Mouse (Mus musculus) myocyte (in vitro differentiated cells): ENCODE measurements at regions not wholly inside any gene's neighbourhood (a gene's known extent, or its start where the extent isn't known, plus 50 kb on each side); places are given as distances from the start of the nearest gene placed in this dataset.

Experiments used
- H3K27me3 ChIP-seq: one replicate; pipeline ENCODE4 v1.6.1; 2011; ENCODE audit not compliant: control insufficient read depth, insufficient read depth, insufficient read length
- H3K36me3 ChIP-seq: one replicate; pipeline ENCODE4 v1.6.1; 2011; ENCODE audit not compliant: control insufficient read depth, insufficient read depth
- H3K4me2 ChIP-seq: one replicate; pipeline ENCODE4 v1.6.1; 2011; ENCODE audit warnings: low read depth, control low read depth
- H3K4me3 ChIP-seq: one replicate; pipeline ENCODE4 v1.5.1; 2011; ENCODE audit warnings: mild to moderate bottlenecking, control low read depth, moderate library complexity
- H3K79me2 ChIP-seq: one replicate; pipeline ENCODE4 v1.6.1; 2011; ENCODE audit not compliant: control insufficient read depth, insufficient read depth
- H3ac ChIP-seq: one replicate; pipeline ENCODE4 v1.6.1; 2011; ENCODE audit not compliant: control insufficient read depth, insufficient read length
- CEBPB ChIP-seq: IDR thresholded peaks from 2 replicates; pipeline ENCODE4 v1.6.1; 2011; ENCODE audit warnings: mild to moderate bottlenecking, moderate library complexity; ENCODE audit not compliant: poor library complexity, insufficient read depth, severe bottlenecking
- E2F4 ChIP-seq: IDR thresholded peaks from one replicate; pipeline ENCODE4 v1.6.1; 2011; ENCODE audit warnings: mild to moderate bottlenecking, control low read depth, moderate library complexity; ENCODE audit not compliant: insufficient read depth
- MAX ChIP-seq: IDR thresholded peaks from one replicate; pipeline ENCODE4 v1.6.1; 2011; ENCODE audit warnings: low read depth, mild to moderate bottlenecking, control low read depth
- MYOD1 ChIP-seq, 3 experiments: IDR thresholded peaks; one replicate each; pipeline ENCODE4 v1.6.1; 2011; ENCODE audit warnings: control low read depth in 2 of 3, low read depth in 2 of 3, mild to moderate bottlenecking in 2 of 3, moderate library complexity in 1 of 3; ENCODE audit not compliant: insufficient read length in 2 of 3, control insufficient read depth in 1 of 3
- MYOG ChIP-seq, 3 experiments: IDR thresholded peaks; one replicate each; pipeline ENCODE4 v1.6.1; 2011; ENCODE audit warnings: control low read depth in 2 of 3, low read depth in 2 of 3, mild to moderate bottlenecking in 2 of 3; ENCODE audit not compliant: insufficient read length in 2 of 3, control insufficient read depth in 1 of 3, insufficient read depth in 1 of 3
- POLR2A ChIP-seq: IDR thresholded peaks from one replicate; pipeline ENCODE4 v1.6.1; 2011; ENCODE audit warnings: low read depth, mild to moderate bottlenecking, control low read depth, moderate library complexity; ENCODE audit not compliant: insufficient read length
- POLR2AphosphoS2 ChIP-seq: IDR thresholded peaks from one replicate; pipeline ENCODE4 v1.6.1; 2011; ENCODE audit warnings: low read depth, control low read depth; ENCODE audit not compliant: insufficient read length
- REST ChIP-seq: IDR thresholded peaks from one replicate; pipeline ENCODE4 v1.6.1; 2011; ENCODE audit warnings: mild to moderate bottlenecking, control low read depth, moderate library complexity; ENCODE audit not compliant: insufficient read depth, insufficient read length
- SRF ChIP-seq: IDR thresholded peaks from one replicate; pipeline ENCODE4 v1.6.1; 2011; ENCODE audit warnings: low read depth; ENCODE audit not compliant: control insufficient read depth, insufficient read length
- TCF12 ChIP-seq: IDR thresholded peaks from one replicate; pipeline ENCODE4 v1.6.1; 2011; ENCODE audit warnings: mild to moderate bottlenecking, control low read depth; ENCODE audit not compliant: poor library complexity, insufficient read depth, severe bottlenecking
- TCF3 ChIP-seq: IDR thresholded peaks from one replicate; pipeline ENCODE4 v1.6.1; 2011; ENCODE audit warnings: low read depth, control low read depth; ENCODE audit not compliant: insufficient read length
- USF1 ChIP-seq: IDR thresholded peaks from one replicate; pipeline ENCODE4 v1.6.1; 2011; ENCODE audit warnings: low read depth, mild to moderate bottlenecking, control low read depth, moderate library complexity

DNA sequence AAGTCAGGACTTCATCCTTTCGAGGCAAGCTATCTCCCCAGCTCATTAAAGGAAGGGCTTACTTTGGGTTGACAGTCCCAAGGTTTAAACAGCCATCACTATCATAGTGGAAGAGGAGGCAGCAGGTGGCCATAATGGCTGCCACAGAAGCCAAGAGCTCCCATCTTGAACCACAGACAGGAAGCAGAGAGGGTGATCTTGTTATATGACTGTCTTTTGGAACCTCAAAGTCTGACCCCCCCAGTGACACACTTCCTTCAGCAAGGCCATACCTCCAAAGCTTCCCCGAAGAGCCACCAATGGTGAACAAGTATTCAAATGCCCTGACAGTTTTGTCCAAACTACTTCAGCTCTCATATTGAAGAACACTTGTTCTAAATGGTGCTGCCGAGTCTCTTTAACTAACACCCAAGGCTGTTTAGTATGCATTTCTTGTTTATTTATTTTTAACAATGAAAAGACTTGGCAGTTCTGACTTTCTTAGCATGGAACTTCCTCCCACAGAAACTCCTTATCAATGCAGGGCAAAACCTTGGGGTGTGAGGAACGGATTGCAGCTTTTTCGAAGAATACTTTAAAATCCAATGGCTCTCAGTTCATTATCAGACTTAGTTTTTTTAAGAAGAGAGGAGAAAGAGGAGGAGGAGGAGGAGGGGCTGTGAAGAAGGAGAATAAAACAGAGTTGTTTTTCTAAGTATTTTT lies 79.8 kb upstream of the Tnik start:
- H3K4me2 ChIP-seq = no peak overlapping the region
- no peaks in the 10 kb centered on the region for H3K36me3 ChIP-seq
- TF ChIP-seq TCF12 (no peak), POLR2AphosphoS2 (no peak), TCF3 (no peak), CEBPB (no peak), USF1 (no peak), MAX (no peak), POLR2A (no peak), MYOD1 (IDR thresholded peaks at IDR 0.05; ENCODE audit: control insufficient read depth in 1 of 3, insufficient read length in 2 of 3, low read depth in 2 of 3) (no peak)
- no peaks in the 10 kb centered on the region for H3K27me3 ChIP-seq
- no peak overlapping the region for H3ac ChIP-seq
- H3K4me3 ChIP-seq = no peak overlapping the region
- no peaks in the 10 kb centered on the region for H3K79me2 ChIP-seq

DNA sequence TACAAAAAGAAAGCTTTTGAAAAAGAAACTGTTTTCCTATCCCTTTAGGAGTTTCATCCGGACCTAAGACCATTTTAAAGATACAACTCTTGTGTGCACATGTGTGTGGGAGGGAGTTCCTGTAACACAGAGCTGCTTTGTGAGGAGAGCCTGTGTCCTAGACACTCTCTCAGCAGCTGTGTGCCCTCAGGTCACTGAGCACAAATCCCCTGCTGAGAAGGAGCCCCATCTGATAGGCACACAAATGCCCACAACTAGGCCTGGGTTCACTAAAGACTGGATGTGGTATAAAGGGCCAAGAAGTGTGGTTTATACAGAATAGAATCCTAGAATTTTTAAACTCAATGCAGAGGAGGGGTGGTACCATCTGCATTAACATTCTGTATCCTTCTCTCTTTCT lies 77.5 kb upstream of the Tnik start:
- Histone ChIP-seq H3K27me3 (no peaks in the 10 kb centered on the region), H3ac (no peak overlapping the region), H3K36me3 (no peaks in the 10 kb centered on the region), H3K4me3 (no peak overlapping the region), H3K79me2 (no peaks in the 10 kb centered on the region), H3K4me2 (peak overlapping the region; percentile 22)
- TF ChIP-seq MYOD1 (IDR thresholded peaks at IDR 0.05; ENCODE audit: control insufficient read depth in 1 of 3, insufficient read length in 2 of 3, low read depth in 2 of 3) (peak in 2 of 3 experiments; percentile 79 to 90), MYOG (IDR thresholded peaks at IDR 0.05; ENCODE audit: control insufficient read depth in 1 of 3, insufficient read depth in 1 of 3, insufficient read length in 2 of 3, low read depth in 2 of 3) (peak in 2 of 3 experiments; percentile 55 to 86), TCF3 (peak; percentile 39), TCF12 (no peak), E2F4 (no peak)

DNA sequence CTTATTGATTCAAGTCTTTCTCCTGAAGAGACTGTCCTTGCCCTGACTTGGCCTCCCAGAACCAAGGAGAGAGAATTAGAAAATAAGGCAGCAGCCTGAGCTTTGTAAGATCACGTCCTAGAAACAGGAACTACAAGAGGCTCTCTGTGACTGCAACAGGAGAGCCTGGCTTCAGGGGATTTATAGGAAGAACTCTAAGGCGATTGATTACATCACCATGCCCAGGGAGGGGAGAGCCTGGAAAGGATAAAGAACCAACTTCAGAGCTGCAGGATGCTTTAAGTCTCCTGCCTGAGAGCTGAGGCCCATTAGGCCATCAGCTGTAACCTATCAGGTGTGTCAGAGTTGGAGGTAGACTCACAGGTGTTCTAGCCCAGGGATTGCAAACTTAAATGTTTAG lies 77.1 kb upstream of the Tnik start:
- TF ChIP-seq POLR2A (no peak), TCF12 (no peak), MYOG (IDR thresholded peaks at IDR 0.05; ENCODE audit: control insufficient read depth in 1 of 3, insufficient read depth in 1 of 3, insufficient read length in 2 of 3, low read depth in 2 of 3) (no peak), POLR2AphosphoS2 (no peak), MAX (no peak), CEBPB (no peak), E2F4 (no peak), REST (no peak), USF1 (no peak), SRF (no peak), MYOD1 (IDR thresholded peaks at IDR 0.05; ENCODE audit: control insufficient read depth in 1 of 3, insufficient read length in 2 of 3, low read depth in 2 of 3) (no peak), TCF3 (no peak)
- no peak overlapping the region for H3ac ChIP-seq

DNA sequence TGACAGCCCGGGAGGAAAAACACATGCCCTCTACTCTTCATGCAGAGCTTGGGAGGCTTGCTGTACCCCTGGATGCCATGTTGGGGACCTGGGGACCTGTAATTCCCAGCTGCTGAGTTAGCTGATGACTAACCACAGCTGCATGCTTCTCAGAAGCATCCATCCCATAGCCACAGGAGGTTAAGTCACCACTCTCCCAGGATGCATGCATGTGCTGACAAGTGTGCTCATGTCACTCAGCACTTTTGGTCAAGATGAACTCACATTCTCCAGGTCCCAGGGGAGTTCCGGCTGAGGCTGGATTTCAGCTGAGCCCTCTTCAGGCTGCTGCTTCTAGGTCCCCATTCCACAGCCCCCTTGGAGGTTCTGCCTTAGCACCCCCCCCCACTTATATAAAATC lies 73.6 kb upstream of the Tnik start:
- no peak overlapping the region for H3K4me2 ChIP-seq
- no peaks in the 10 kb centered on the region for H3K36me3 ChIP-seq
- no peaks in the 10 kb centered on the region for H3K79me2 ChIP-seq
- TF ChIP-seq REST = no peak
- no peak for TF ChIP-seq CEBPB
- TF ChIP-seq USF1 = no peak
- peak in 2 of 3 experiments; percentile 36 to 82 for TF ChIP-seq MYOG (IDR thresholded peaks at IDR 0.05; ENCODE audit: control insufficient read depth in 1 of 3, insufficient read depth in 1 of 3, insufficient read length in 2 of 3, low read depth in 2 of 3)
- TF ChIP-seq MAX = no peak
- peak; percentile 44 for TF ChIP-seq TCF3
- peak; percentile 38 for TF ChIP-seq TCF12
- peak in 2 of 3 experiments; percentile 92 to 93 for TF ChIP-seq MYOD1 (IDR thresholded peaks at IDR 0.05; ENCODE audit: control insufficient read depth in 1 of 3, insufficient read length in 2 of 3, low read depth in 2 of 3)
- H3K27me3 ChIP-seq = no peaks in the 10 kb centered on the region
- no peak overlapping the region for H3K4me3 ChIP-seq
- no peak overlapping the region for H3ac ChIP-seq

More for the DNA sequence above, 77.1 kb upstream of the Tnik start:
- peak overlapping the region; percentile 22 for H3K4me2 ChIP-seq
- H3K36me3 ChIP-seq = no peaks in the 10 kb centered on the region
- no peaks in the 10 kb centered on the region for H3K27me3 ChIP-seq
- H3K79me2 ChIP-seq = no peaks in the 10 kb centered on the region
- H3K4me3 ChIP-seq = no peak overlapping the region

DNA sequence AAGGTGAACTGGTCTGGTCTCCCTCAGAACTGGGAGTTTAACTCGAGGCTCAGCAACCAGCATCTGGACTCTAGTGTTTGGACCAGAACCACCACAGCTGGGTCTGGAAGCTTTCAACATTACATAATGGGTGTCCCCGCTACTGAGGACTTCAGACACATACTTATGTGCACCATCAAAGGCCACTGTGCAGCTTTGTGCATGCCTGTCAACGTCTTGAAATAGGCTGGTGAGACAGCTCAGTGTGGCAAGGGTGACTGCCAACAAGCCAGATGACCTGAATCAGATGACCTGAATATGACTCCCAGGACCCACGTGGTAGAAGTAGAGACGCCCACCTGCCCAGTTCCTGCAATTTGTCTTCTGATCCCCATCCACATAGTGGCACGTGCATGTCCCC lies 72.8 kb upstream of the Tnik start:
- Histone ChIP-seq H3K4me3 (no peak overlapping the region), H3K4me2 (no peak overlapping the region), H3K36me3 (no peaks in the 10 kb centered on the region), H3K27me3 (no peaks in the 10 kb centered on the region), H3K79me2 (no peaks in the 10 kb centered on the region), H3ac (no peak overlapping the region)
- TF ChIP-seq MYOD1 (IDR thresholded peaks at IDR 0.05; ENCODE audit: control insufficient read depth in 1 of 3, insufficient read length in 2 of 3, low read depth in 2 of 3) (no peak), USF1 (no peak), MYOG (IDR thresholded peaks at IDR 0.05; ENCODE audit: control insufficient read depth in 1 of 3, insufficient read depth in 1 of 3, insufficient read length in 2 of 3, low read depth in 2 of 3) (no peak), SRF (no peak), POLR2A (no peak), CEBPB (no peak), MAX (no peak)
